Mouse (Mus musculus) thymus, postnatal 36 days (tissue): ENCODE measurements around the gene Arxes1.
"Not testable (repeated sequence)": the region's sequence is repeated elsewhere in the genome, so short reads cannot be mapped to it uniquely, and the experiment has no call there.

Source experiments
- DNase-seq, 2 experiments: peaks; one replicate each; pipeline ENCODE4 v3.0.0; 2022; ENCODE audit warnings: mixed read lengths in 2 of 2

Arxes1 gene

DNA sequence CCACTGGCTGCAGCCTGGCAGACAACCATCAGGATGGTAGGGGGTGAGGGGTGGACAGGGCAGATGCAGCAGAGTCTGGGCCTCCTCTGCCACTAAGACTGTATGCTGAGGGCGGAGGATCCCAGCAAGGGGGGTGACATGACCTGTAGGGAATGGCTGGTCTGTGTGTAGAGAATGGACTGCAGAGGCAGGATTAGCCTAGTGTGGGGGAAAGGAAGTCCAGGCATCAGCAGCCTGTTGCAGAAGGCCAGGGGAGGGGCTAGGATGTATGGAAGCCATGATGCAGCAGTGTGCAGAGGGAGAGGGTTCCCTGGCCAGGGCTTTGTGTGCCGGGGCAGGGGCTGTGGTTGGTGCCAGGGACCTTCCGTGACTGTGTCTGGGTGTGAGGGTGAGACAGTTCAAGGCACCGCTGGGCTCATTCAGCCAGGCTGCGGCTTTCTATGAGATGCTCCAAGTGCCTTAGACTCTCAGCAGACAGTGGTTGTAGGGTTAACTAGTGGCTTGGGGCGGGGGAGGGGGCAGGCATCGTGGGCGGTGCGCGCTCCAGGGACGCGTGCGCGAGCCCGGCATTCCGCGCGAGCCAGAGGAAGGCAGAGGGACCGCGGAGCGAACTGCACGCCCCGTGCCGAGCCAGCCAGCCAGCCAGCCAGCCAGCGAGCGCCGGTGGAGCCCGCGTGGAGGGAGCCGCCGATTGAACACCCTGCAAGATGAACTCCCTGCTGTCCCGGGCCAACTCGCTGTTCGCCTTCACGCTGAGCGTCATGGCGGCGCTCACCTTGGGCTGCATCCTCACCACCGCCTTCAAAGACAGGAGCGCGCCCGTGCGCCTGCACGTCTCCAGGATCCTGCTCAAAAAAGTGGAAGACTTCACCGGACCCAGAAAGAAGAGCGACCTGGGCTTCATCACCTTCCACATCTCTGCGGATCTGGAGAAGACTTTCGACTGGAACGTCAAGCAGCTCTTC is at the start of gene Arxes1:
Arxes1 (plus strand) TSS at position 569 of the 965 bp plus-strand sequence.
- DNase-seq: peak in 1 of 2 experiments; percentile 8

GRCm38 (mm10) chrX:135984539-135985260 is 48.5 kb upstream of the Arxes1 start:
- DNase-seq: no peak

GRCm38 (mm10) chrX:135986267-135986666 is 46.9 kb upstream of the Arxes1 start:
- DNase-seq: no peak

DNA sequence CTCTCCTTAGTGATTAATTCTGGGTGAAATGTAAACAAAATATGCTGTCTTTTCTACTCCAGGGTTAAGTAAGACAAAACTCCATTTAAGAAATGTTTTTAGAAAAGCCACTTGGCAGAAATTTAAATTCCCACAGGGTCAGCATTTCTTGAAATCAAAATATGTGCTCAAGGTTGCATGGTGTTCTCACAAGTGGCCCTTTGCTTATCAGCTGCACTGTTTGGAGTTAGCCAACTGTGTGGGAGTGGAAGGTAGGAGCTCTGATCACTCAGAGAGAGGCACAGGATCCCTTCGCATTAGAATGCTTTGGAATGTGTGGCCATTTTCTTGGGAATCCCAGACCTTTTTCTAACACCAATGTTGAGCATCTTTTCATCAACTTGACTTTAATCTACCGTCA is 42.5 kb upstream of the Arxes1 start:
- no peak for DNase-seq

- DNase-seq: not testable (repeated sequence)
These were observed 40.0 kb upstream of the Arxes1 start for GRCm38 (mm10) chrX:135993192-135993594.

DNA sequence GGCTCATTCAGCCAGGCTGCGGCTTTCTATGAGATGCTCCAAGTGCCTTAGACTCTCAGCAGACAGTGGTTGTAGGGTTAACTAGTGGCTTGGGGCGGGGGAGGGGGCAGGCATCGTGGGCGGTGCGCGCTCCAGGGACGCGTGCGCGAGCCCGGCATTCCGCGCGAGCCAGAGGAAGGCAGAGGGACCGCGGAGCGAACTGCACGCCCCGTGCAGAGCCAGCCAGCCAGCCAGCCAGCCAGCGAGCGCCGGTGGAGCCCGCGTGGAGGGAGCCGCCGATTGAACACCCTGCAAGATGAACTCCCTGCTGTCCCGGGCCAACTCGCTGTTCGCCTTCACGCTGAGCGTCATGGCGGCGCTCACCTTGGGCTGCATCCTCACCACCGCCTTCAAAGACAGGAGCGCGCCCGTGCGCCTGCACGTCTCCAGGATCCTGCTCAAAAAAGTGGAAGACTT is 39.5 kb upstream of the Arxes1 start, which contains the start of gene Arxes2:
Arxes2 (plus strand) TSS at position 161 of the 456 bp plus-strand sequence.
- peak; percentile 3 to 4 for DNase-seq

GRCm38 (mm10) chrX:136007199-136007843 is 25.8 kb upstream of the Arxes1 start:
- no peak for DNase-seq

DNA sequence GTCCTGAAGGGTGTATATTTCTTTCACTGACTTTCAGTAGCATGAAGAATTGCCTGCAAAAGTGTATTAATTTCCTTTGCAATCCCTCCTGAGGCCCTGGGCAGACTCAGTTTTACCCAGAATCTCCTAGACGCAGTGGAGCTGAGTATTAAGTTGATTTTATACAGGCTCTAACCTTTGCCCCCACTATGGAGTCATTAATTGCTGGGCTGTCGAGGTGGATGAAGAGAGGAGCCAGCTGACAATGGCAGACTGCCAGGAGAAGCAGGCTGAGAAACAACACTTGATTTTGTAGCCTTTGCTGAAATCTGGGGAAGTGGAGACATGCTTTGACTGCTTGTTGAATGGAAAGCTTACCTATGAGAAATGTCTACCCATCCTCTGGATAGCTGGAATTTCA is 18.8 kb upstream of the Arxes1 start:
- DNase-seq: no peak

GRCm38 (mm10) chrX:136030331-136030730 is 2.8 kb upstream of the Arxes1 start:
- no peak for DNase-seq

- no peak for DNase-seq
These were observed 10.6 kb downstream of the Arxes1 start for GRCm38 (mm10) chrX:136043726-136044125.

DNA sequence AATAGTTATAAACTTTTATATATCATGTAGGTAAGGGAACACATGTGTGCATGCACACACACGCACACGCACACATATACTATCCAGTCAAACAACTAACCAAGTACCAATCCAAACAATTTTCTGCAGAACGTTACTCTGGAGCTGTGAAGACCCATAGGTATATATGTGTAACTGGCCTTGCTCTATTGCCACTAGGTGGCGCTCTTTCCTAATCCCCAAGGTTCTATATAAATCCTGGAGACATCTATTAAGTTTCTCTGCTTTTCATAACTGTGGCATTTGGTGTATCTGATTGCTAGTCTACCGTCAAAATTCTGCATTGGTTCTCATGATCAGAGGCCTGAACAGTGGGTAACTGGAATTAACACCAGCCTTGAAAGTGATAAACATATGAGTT is 14.4 kb downstream of the Arxes1 start:
- peak; percentile 12 to 13 for DNase-seq

GRCm38 (mm10) chrX:136051219-136051618 is 18.1 kb downstream of the Arxes1 start:
- no peak for DNase-seq

GRCm38 (mm10) chrX:136060698-136061097 is 27.5 kb downstream of the Arxes1 start:
- DNase-seq: no peak

DNA sequence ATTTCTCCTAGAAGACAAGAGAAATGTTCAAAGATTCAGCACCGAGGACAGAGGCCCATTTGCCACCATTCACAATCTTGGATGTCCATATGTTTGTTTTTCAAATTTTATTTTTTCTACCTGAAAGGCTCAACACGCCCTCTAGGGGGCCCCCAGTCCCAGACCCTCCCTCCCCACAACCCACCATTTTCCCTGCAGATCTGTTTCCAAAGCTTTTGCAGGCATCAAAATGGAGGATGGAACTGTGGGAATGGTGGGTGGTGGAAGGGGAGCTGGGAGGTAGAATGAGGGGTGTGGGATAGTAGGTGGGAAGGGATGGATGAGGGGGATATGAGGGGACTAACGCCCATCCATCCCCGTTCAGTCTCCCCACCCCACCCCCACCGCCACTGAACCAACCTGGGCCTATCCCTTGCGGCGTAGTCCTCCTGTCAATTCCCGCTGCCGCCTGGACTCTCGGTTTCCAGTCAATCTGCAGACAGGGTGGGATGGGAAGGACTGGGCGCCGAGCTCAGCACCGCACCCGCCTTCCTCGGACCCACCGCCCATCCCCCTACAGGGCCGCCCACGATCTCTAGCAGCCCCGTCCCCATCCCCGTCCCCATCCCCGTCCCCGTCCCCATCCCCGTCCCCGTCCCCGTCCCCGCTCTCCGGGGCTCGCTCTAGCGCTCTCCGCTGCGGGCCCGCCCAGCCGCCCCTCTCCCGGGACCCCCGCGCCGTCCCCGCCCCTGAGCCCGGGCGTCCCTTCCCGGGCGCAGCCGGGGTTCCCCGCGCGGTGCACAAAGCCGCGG is 34.2 kb downstream of the Arxes1 start:
- peak in 1 of 2 experiments; percentile 1 for DNase-seq

GRCm38 (mm10) chrX:136068020-136068419 is 34.9 kb downstream of the Arxes1 start, which contains the start of gene Bex2:
Gene Bex2, minus strand, starts transcription at chrX:136068236.
- peak; percentile 12 to 27 for DNase-seq
